20 mouse cellular contexts compared by ENCODE assay signal in genomic region chr14:45321067-45321466, GRCm38 (mm10). TPM values are rescaled to one million over a fixed set of nuclear protein-coding genes. Genes with fewer than 3 reads are reported as not detected.
DNase-seq lines count a peak whose midpoint lies in the region; ATAC-seq and TF ChIP-seq lines count a peak whose summit lies in the region.
"Had no signal": no experiment of that assay in that cellular context is flagged by ENCODE, and none has a peak within 500 bp of the region (broad histone marks: within the 10 kb centered on the region; RNA-seq: fewer than 3 reads in every experiment).

No protein-coding gene starts in this region.

- 80% methylated on average over 3 of the region's 3 CpGs for WGBS in intestine, postnatal 0 days
- WGBS in intestine, embryonic 16.5 days: 83% methylated on average over 3 of the region's 3 CpGs
- 67% methylated on average over 3 of the region's 3 CpGs for WGBS in liver, embryonic 15.5 days (ENCODE audit: insufficient replicate concordance)
- WGBS in midbrain, embryonic 13.5 days: 87% methylated on average over 3 of the region's 3 CpGs

- DNase-seq in MN1 (ENCODE audit: low spot score): peak; percentile 86
- DNase-seq in c-Kit-positive CD71-positive TER-119-positive erythroid progenitor cells, embryonic 14.5 days (ENCODE audit: low spot score): no peak
- DNase-seq in gastrocnemius, postnatal 4 days (ENCODE audit: low spot score in 2 of 2): no peak
- DNase-seq: cerebellum, postnatal 10 days; gastrocnemius, postnatal 14 days; heart, postnatal 14 days; spleen, adult 18-20 months; thymus, postnatal 36 days had no signal

- H3K9ac ChIP-seq in intestine, postnatal 0 days (ENCODE audit: low read depth, low read length): no peak overlapping the region
- H3K9ac ChIP-seq in intestine, embryonic 16.5 days (ENCODE audit: low read depth, low read length): no peak overlapping the region
- 0 out of 2 replicates have a peak overlapping the region, but pooled peaks have one; percentile 21 for H3K9ac ChIP-seq in liver, embryonic 15.5 days
- H3K9ac ChIP-seq in midbrain, embryonic 13.5 days (replicated peaks): no peak overlapping the region
- H3K9ac ChIP-seq: embryonic facial prominence, embryonic 12.5 days; heart, embryonic 12.5 days; hindbrain, embryonic 14.5 days; limb, embryonic 13.5 days; lung, embryonic 15.5 days; neural tube, embryonic 13.5 days had no signal

- H3K27me3 ChIP-seq in intestine, postnatal 0 days (replicated peaks; ENCODE audit: control insufficient read depth, insufficient read depth, low read length): no peaks in the 10 kb centered on the region
- H3K27me3 ChIP-seq in intestine, embryonic 16.5 days (replicated peaks; ENCODE audit: control insufficient read depth, insufficient read depth, low read length): no peaks in the 10 kb centered on the region
- H3K27me3 ChIP-seq in liver, embryonic 15.5 days: no peaks in the 10 kb centered on the region
- no peaks in the 10 kb centered on the region for H3K27me3 ChIP-seq in midbrain, embryonic 13.5 days
- H3K27me3 ChIP-seq: embryonic facial prominence, embryonic 12.5 days; heart, embryonic 12.5 days; limb, embryonic 13.5 days; lung, embryonic 15.5 days; neural tube, embryonic 13.5 days had no signal

- TF ChIP-seq CTCF in intestine, postnatal 0 days (IDR thresholded peaks at IDR 0.05; ENCODE audit: low read depth): no peak

- H3K4me1 ChIP-seq in intestine, postnatal 0 days (replicated peaks; ENCODE audit: control insufficient read depth, insufficient read depth, low read length): peaks cover 12% of the 10 kb centered on the region
- H3K4me1 ChIP-seq in intestine, embryonic 16.5 days (ENCODE audit: control insufficient read depth, insufficient read depth, low read length): peaks cover 16% of the 10 kb centered on the region
- peaks cover 70% of the 10 kb centered on the region for H3K4me1 ChIP-seq in liver, embryonic 15.5 days (replicated peaks)
- H3K4me1 ChIP-seq in midbrain, embryonic 13.5 days (replicated peaks): peaks cover 22% of the 10 kb centered on the region

- no peaks in the 10 kb centered on the region for H3K9me3 ChIP-seq in intestine, postnatal 0 days (ENCODE audit: control insufficient read depth)
- H3K9me3 ChIP-seq in intestine, embryonic 16.5 days (ENCODE audit: control insufficient read depth, low read length): no peaks in the 10 kb centered on the region
- no peaks in the 10 kb centered on the region for H3K9me3 ChIP-seq in liver, embryonic 15.5 days (replicated peaks)
- H3K9me3 ChIP-seq in midbrain, embryonic 13.5 days: no peaks in the 10 kb centered on the region
- H3K9me3 ChIP-seq: embryonic facial prominence, embryonic 12.5 days; heart, embryonic 12.5 days; limb, embryonic 13.5 days; lung, embryonic 15.5 days; neural tube, embryonic 13.5 days had no signal

- H3K27ac ChIP-seq in intestine, postnatal 0 days (ENCODE audit: low read depth, low read length): peak overlapping the region; percentile 76
- H3K27ac ChIP-seq in intestine, embryonic 16.5 days (ENCODE audit: low read length): no peak overlapping the region; the same call in 1 of the 2 replicates
- H3K27ac ChIP-seq in liver, embryonic 15.5 days (replicated peaks): peak overlapping the region; percentile 84
- no peak overlapping the region for H3K27ac ChIP-seq in midbrain, embryonic 13.5 days
- H3K27ac ChIP-seq: embryonic facial prominence, embryonic 12.5 days; hindbrain, embryonic 14.5 days; limb, embryonic 13.5 days; lung, embryonic 15.5 days; neural tube, embryonic 13.5 days had no signal

- H3K4me2 ChIP-seq in intestine, postnatal 0 days (replicated peaks; ENCODE audit: low read depth): no peak overlapping the region
- no peak overlapping the region for H3K4me2 ChIP-seq in intestine, embryonic 16.5 days (ENCODE audit: low read depth, low read length)
- peak overlapping the region; percentile 57 for H3K4me2 ChIP-seq in liver, embryonic 15.5 days
- no peak overlapping the region for H3K4me2 ChIP-seq in midbrain, embryonic 13.5 days (replicated peaks)
- H3K4me2 ChIP-seq: embryonic facial prominence, embryonic 12.5 days; heart, embryonic 12.5 days; hindbrain, embryonic 14.5 days; limb, embryonic 13.5 days; lung, embryonic 15.5 days; midbrain, embryonic 11.5 days; neural tube, embryonic 13.5 days had no signal

- H3K4me3 ChIP-seq in intestine, postnatal 0 days (ENCODE audit: low read depth, low read length): no peak overlapping the region
- no peak overlapping the region for H3K4me3 ChIP-seq in intestine, embryonic 16.5 days (ENCODE audit: low read length)
- no peak overlapping the region for H3K4me3 ChIP-seq in liver, embryonic 15.5 days (replicated peaks)
- no peak overlapping the region for H3K4me3 ChIP-seq in midbrain, embryonic 13.5 days (replicated peaks)
- H3K4me3 ChIP-seq: embryonic facial prominence, embryonic 12.5 days; heart, embryonic 12.5 days; limb, embryonic 13.5 days; lung, embryonic 15.5 days; neural tube, embryonic 13.5 days had no signal

- no peak for ATAC-seq in intestine, postnatal 0 days
- no peak for ATAC-seq in intestine, embryonic 16.5 days
- no peak for ATAC-seq in liver, embryonic 15.5 days (ENCODE audit: insufficient read depth)
- ATAC-seq in midbrain, embryonic 13.5 days: no peak
- ATAC-seq: forebrain, embryonic 14.5 days had no signal

- no peaks in the 10 kb centered on the region for H3K36me3 ChIP-seq in intestine, postnatal 0 days (ENCODE audit: control insufficient read depth, insufficient read depth)
- no peaks in the 10 kb centered on the region for H3K36me3 ChIP-seq in intestine, embryonic 16.5 days (ENCODE audit: control insufficient read depth, insufficient read depth, low read length)
- no peaks in the 10 kb centered on the region for H3K36me3 ChIP-seq in liver, embryonic 15.5 days (replicated peaks)
- H3K36me3 ChIP-seq in midbrain, embryonic 13.5 days: no peaks in the 10 kb centered on the region
- H3K36me3 ChIP-seq: embryonic facial prominence, embryonic 12.5 days; heart, embryonic 12.5 days; limb, embryonic 13.5 days; lung, embryonic 15.5 days; neural tube, embryonic 13.5 days had no signal

RNA-seq across cellular contexts. Expression of gene Ero1l, which starts 2.5 kb away (rescaled TPM):
- polyA plus RNA-seq in intestine, postnatal 0 days (2015; fragmentation: Nextera tagmentation; extraction: Ambion mirVana): 96.3 and 96.6 TPM in 2 replicates
- polyA plus RNA-seq in intestine, embryonic 16.5 days (2015; fragmentation: Nextera tagmentation; extraction: Ambion mirVana): 74.5 and 77.6 TPM in 2 replicates
- polyA plus RNA-seq in liver, embryonic 15.5 days (2015; fragmentation: Nextera tagmentation; extraction: Ambion mirVana): 30.3 and 37.5 TPM in 2 replicates
- 29.4 and 33.7 TPM in 2 replicates for polyA plus RNA-seq in midbrain, embryonic 13.5 days (2015; fragmentation: Nextera tagmentation; extraction: Ambion mirVana)
- total RNA-seq in gastrocnemius, postnatal 4 days (2021): 10 to 100 TPM; 11.1 to 16.8 TPM

RNA-seq across cellular contexts. Expression of gene Psmc6, which starts 8.5 kb away (rescaled TPM):
- polyA plus RNA-seq in intestine, postnatal 0 days (2015; fragmentation: Nextera tagmentation; extraction: Ambion mirVana): 98.6 and 98.8 TPM in 2 replicates
- polyA plus RNA-seq in intestine, embryonic 16.5 days (2015; fragmentation: Nextera tagmentation; extraction: Ambion mirVana): 124 and 125 TPM in 2 replicates
- polyA plus RNA-seq in liver, embryonic 15.5 days (2015; fragmentation: Nextera tagmentation; extraction: Ambion mirVana): 69.2 and 84.9 TPM in 2 replicates
- polyA plus RNA-seq in midbrain, embryonic 13.5 days (2015; fragmentation: Nextera tagmentation; extraction: Ambion mirVana): 184 and 202 TPM in 2 replicates
- total RNA-seq in gastrocnemius, postnatal 4 days (2021): 100 to 1,000 TPM; 116 to 134 TPM

RNA-seq across cellular contexts. Expression of gene Styx, which starts 29.8 kb away (rescaled TPM):
- polyA plus RNA-seq in intestine, postnatal 0 days (2015; fragmentation: Nextera tagmentation; extraction: Ambion mirVana): 40.1 and 46.5 TPM in 2 replicates
- polyA plus RNA-seq in intestine, embryonic 16.5 days (2015; fragmentation: Nextera tagmentation; extraction: Ambion mirVana): 44.8 and 47.8 TPM in 2 replicates
- 16.2 TPM in 2 replicates for polyA plus RNA-seq in liver, embryonic 15.5 days (2015; fragmentation: Nextera tagmentation; extraction: Ambion mirVana)
- 52.6 and 54.7 TPM in 2 replicates for polyA plus RNA-seq in midbrain, embryonic 13.5 days (2015; fragmentation: Nextera tagmentation; extraction: Ambion mirVana)
- total RNA-seq in gastrocnemius, postnatal 4 days (2021): 10 to 100 TPM; 62.3 to 69.6 TPM

Comparison
In these comparisons a context has a peak if more than half of its experiments do, and no peak if none do; other contexts are left out.
1. H3K27ac ChIP-seq: peak in intestine, postnatal 0 days (single experiment) and liver, embryonic 15.5 days (single experiment); none in intestine, embryonic 16.5 days (single experiment) and midbrain, embryonic 13.5 days (single experiment).